27 mouse cellular contexts compared by ENCODE assay signal in genomic region chr3:117838020-117838419, GRCm38 (mm10). TPM values are rescaled to one million over a fixed set of nuclear protein-coding genes. Genes with fewer than 3 reads are reported as not detected.
DNase-seq lines count a peak whose midpoint lies in the region; ATAC-seq and TF ChIP-seq lines count a peak whose summit lies in the region.
"Had no signal": no experiment of that assay in that cellular context is flagged by ENCODE, and none has a peak within 500 bp of the region (broad histone marks: within the 10 kb centered on the region; RNA-seq: fewer than 3 reads in every experiment).

No protein-coding gene starts in this region.

- WGBS in lung, postnatal 0 days = 56% methylated on average over 3 of the region's 3 CpGs
- WGBS in lung, adult 2 months = 53% methylated on average over 3 of the region's 3 CpGs
- 33% methylated on average over 3 of the region's 3 CpGs for WGBS in intestine, embryonic 15.5 days
- 21% methylated on average over 3 of the region's 3 CpGs for WGBS in intestine, postnatal 0 days

- no peak overlapping the region for H3K27ac ChIP-seq in lung, postnatal 0 days (ENCODE audit: low read length)
- H3K27ac ChIP-seq in intestine, embryonic 15.5 days = no peak overlapping the region
- H3K27ac ChIP-seq in intestine, postnatal 0 days (ENCODE audit: low read depth, low read length) = no peak overlapping the region
- H3K27ac ChIP-seq: embryonic facial prominence, embryonic 13.5 days; embryonic facial prominence, embryonic 15.5 days; forebrain, embryonic 10.5 days; forebrain, embryonic 12.5 days had no signal

- TF ChIP-seq EP300 in lung, postnatal 0 days (IDR thresholded peaks at IDR 0.05) = no peak

- H3K27me3 ChIP-seq in lung, postnatal 0 days (replicated peaks; ENCODE audit: insufficient read depth, low read length) = no peaks in the 10 kb centered on the region
- H3K27me3 ChIP-seq in intestine, embryonic 15.5 days (replicated peaks) = no peaks in the 10 kb centered on the region
- no peaks in the 10 kb centered on the region for H3K27me3 ChIP-seq in intestine, postnatal 0 days (replicated peaks; ENCODE audit: control insufficient read depth, insufficient read depth, low read length)
- H3K27me3 ChIP-seq: CH12.LX; embryonic facial prominence, embryonic 13.5 days; embryonic facial prominence, embryonic 15.5 days; forebrain, embryonic 12.5 days; Patski had no signal

- DNase-seq in lung, postnatal 0 days (ENCODE audit: low spot score) = peak; percentile 7
- no peak for DNase-seq in lung, adult 2 months
- no peak for DNase-seq in cerebellum, postnatal 14 days
- DNase-seq in T-cell, adult 2 months (ENCODE audit: low spot score) = no peak
- DNase-seq in B cell, adult 2 months = no peak
- DNase-seq: adrenal gland, adult 2 months; adrenal gland, postnatal 10 days; adrenal gland, postnatal 25 days; cerebellum, adult 11-12 months; cerebellum, adult 2 months; cerebellum, adult 9-10 months; cerebellum, postnatal 10 days; cerebellum, postnatal 36 days; embryo, embryonic 11 days had no signal

- H3K4me1 ChIP-seq in lung, postnatal 0 days (ENCODE audit: insufficient read depth, low read depth, low read length) = no peaks in the 10 kb centered on the region
- no peaks in the 10 kb centered on the region for H3K4me1 ChIP-seq in lung, adult 2 months (ENCODE audit: control insufficient read depth, insufficient read depth, low read length)
- no peaks in the 10 kb centered on the region for H3K4me1 ChIP-seq in intestine, embryonic 15.5 days (replicated peaks)
- H3K4me1 ChIP-seq in intestine, postnatal 0 days (replicated peaks; ENCODE audit: control insufficient read depth, insufficient read depth, low read length) = no peaks in the 10 kb centered on the region
- H3K4me1 ChIP-seq: embryonic facial prominence, embryonic 13.5 days; embryonic facial prominence, embryonic 15.5 days; forebrain, embryonic 12.5 days had no signal

- H3K4me2 ChIP-seq in lung, postnatal 0 days (replicated peaks; ENCODE audit: low read depth, low read length) = no peak overlapping the region
- no peak overlapping the region for H3K4me2 ChIP-seq in intestine, embryonic 15.5 days (replicated peaks)
- H3K4me2 ChIP-seq in intestine, postnatal 0 days (replicated peaks; ENCODE audit: low read depth) = no peak overlapping the region
- H3K4me2 ChIP-seq: embryonic facial prominence, embryonic 13.5 days; embryonic facial prominence, embryonic 15.5 days; forebrain, embryonic 12.5 days had no signal

- no peak for TF ChIP-seq POLR2A in lung, adult 2 months (IDR thresholded peaks at IDR 0.05; ENCODE audit: borderline replicate concordance, extremely low read depth, low read depth, low read length)

- H3K36me3 ChIP-seq in lung, postnatal 0 days (ENCODE audit: insufficient read depth, low read length) = no peaks in the 10 kb centered on the region
- peaks cover 10% of the 10 kb centered on the region; the same call in 1 of the 2 replicates for H3K36me3 ChIP-seq in intestine, embryonic 15.5 days
- peaks cover 18% of the 10 kb centered on the region; the same call in 1 of the 2 replicates for H3K36me3 ChIP-seq in intestine, postnatal 0 days (ENCODE audit: control insufficient read depth, insufficient read depth)
- H3K36me3 ChIP-seq: embryonic facial prominence, embryonic 15.5 days; forebrain, embryonic 12.5 days; G1E had no signal

- no peak overlapping the region for H3K4me3 ChIP-seq in lung, postnatal 0 days (ENCODE audit: low read depth, low read length)
- H3K4me3 ChIP-seq in lung, adult 2 months (replicated peaks; ENCODE audit: extremely low read depth, low read depth, low read length) = no peak overlapping the region
- no peak overlapping the region for H3K4me3 ChIP-seq in intestine, embryonic 15.5 days (replicated peaks)
- no peak overlapping the region for H3K4me3 ChIP-seq in intestine, postnatal 0 days (ENCODE audit: low read depth, low read length)
- H3K4me3 ChIP-seq: embryonic facial prominence, embryonic 13.5 days; embryonic facial prominence, embryonic 15.5 days; erythroblast, embryonic 14.5 days; forebrain, embryonic 10.5 days; forebrain, embryonic 12.5 days had no signal

- H3K9ac ChIP-seq in lung, postnatal 0 days (replicated peaks; ENCODE audit: low read depth) = no peak overlapping the region
- no peak overlapping the region for H3K9ac ChIP-seq in intestine, embryonic 15.5 days
- no peak overlapping the region for H3K9ac ChIP-seq in intestine, postnatal 0 days (ENCODE audit: low read depth, low read length)
- H3K9ac ChIP-seq: embryonic facial prominence, embryonic 13.5 days; embryonic facial prominence, embryonic 15.5 days; forebrain, embryonic 12.5 days had no signal

- no peaks in the 10 kb centered on the region for H3K9me3 ChIP-seq in lung, postnatal 0 days (ENCODE audit: low read length)
- no peaks in the 10 kb centered on the region for H3K9me3 ChIP-seq in intestine, embryonic 15.5 days
- no peaks in the 10 kb centered on the region for H3K9me3 ChIP-seq in intestine, postnatal 0 days (ENCODE audit: control insufficient read depth)
- H3K9me3 ChIP-seq: embryonic facial prominence, embryonic 13.5 days; embryonic facial prominence, embryonic 15.5 days; forebrain, embryonic 10.5 days; forebrain, embryonic 12.5 days had no signal

- TF ChIP-seq CTCF in lung, postnatal 0 days (IDR thresholded peaks at IDR 0.05) = no peak
- no peak for TF ChIP-seq CTCF in lung, adult 2 months (IDR thresholded peaks at IDR 0.05; ENCODE audit: insufficient read depth, low read length)
- no peak for TF ChIP-seq CTCF in intestine, postnatal 0 days (IDR thresholded peaks at IDR 0.05; ENCODE audit: low read depth)

- ATAC-seq in lung, postnatal 0 days = peak; percentile 60
- peak; percentile 95 for ATAC-seq in intestine, embryonic 15.5 days
- peak; percentile 73 for ATAC-seq in intestine, postnatal 0 days
- ATAC-seq: CD4-positive, CD25-positive, alpha-beta regulatory T cell, adult 4 months; forebrain, embryonic 14.5 days; forebrain, embryonic 16.5 days; Patski had no signal

RNA-seq across cellular contexts. Expression of gene Snx7, which starts 30.7 kb away (rescaled TPM):
- polyA plus RNA-seq in lung, postnatal 0 days (2015; fragmentation: Nextera tagmentation; extraction: Ambion mirVana) = 70.9 and 119 TPM in 2 replicates
- 22.3 and 22.5 TPM in 2 replicates for polyA plus RNA-seq in lung, adult 2 months (2012; rRNA removed)
- 75.0 and 81.1 TPM in 2 replicates for polyA plus RNA-seq in intestine, embryonic 15.5 days (2015; fragmentation: Nextera tagmentation; extraction: Ambion mirVana)
- 90.1 and 96.5 TPM in 2 replicates for polyA plus RNA-seq in intestine, postnatal 0 days (2015; fragmentation: Nextera tagmentation; extraction: Ambion mirVana)
- polyA plus RNA-seq: G1E had no signal
